Mouse (Mus musculus) cortical plate, adult 2 months (tissue): ENCODE measurements around the gene Akr1b3.

Experiments used
- CTCF ChIP-seq: fragments of 200-500 bp; IDR thresholded peaks from 2 replicates; pipeline ENCODE4 v1.5.1; 2011; ENCODE audit warnings: mild to moderate bottlenecking, control low read depth, low read length; ENCODE audit not compliant: insufficient read depth; ENCODE audit errors: extremely low read depth
- POLR2A ChIP-seq: fragments of 200-500 bp; IDR thresholded peaks from 2 replicates; pipeline ENCODE4 v1.6.1; 2011; ENCODE audit warnings: mild to moderate bottlenecking, low read length, control low read depth; ENCODE audit not compliant: insufficient read depth; ENCODE audit errors: extremely low read depth

GRCm38 (mm10) chr6:34353658-34354353 is 36.5 kb upstream of the Akr1b3 start, which contains the start of gene Akr1b8:
- TF ChIP-seq CTCF (no peak), POLR2A (no peak)
